Mouse (Mus musculus) testis, adult 2 months (tissue): ENCODE measurements at regions not wholly inside any gene's neighbourhood (a gene's known extent, or its start where the extent isn't known, plus 50 kb on each side); places are given as distances from the start of the nearest gene placed in this dataset.

Source experiments
- CTCF ChIP-seq: fragments of 200-500 bp; IDR thresholded peaks from 2 replicates; pipeline ENCODE4 v1.5.1; 2012; ENCODE audit warnings: low read depth, mild to moderate bottlenecking, inconsistent platforms, low read length, moderate library complexity; ENCODE audit not compliant: control insufficient read depth, insufficient read depth, insufficient replicate concordance
- POLR2A ChIP-seq: fragments of 200-500 bp; IDR thresholded peaks from 2 replicates; pipeline ENCODE4 v1.6.1; 2012; ENCODE audit warnings: low read depth, mild to moderate bottlenecking, inconsistent platforms, low read length, moderate library complexity; ENCODE audit not compliant: control insufficient read depth

DNA sequence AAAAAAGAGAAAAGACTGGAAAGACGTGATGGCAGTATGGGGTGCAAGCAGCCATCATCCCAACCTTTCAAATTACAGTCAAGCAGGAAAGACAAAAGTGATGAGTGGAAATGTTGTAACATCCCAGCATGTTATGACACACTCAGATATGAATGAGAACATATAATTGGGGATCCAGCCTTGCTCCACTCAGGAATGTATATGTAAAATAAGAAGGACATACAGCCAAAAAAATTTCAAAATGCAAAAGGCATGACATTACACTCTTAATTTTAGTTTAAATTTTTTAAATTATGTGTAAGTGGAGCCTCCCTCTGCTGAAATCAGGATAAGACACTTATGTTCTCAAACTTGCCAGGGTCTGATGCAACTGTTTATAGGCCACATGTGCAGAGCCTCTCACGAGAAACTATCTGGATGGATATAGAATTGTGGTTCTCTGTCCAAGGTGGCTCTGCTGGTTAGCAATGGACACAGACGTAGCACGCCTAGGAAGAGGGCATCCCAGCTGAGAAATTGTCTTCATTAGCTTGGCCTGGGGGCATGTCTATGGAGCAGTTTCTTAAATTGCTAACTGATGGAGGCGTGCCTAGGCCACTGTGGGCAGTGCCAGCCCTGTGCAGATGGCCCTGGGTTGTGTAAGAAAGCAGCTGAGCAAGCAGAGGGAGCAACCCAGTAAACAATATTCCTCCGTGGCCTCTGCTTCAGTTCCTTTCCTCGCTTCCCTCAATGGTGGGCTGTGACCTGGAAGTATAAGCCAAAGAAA, 171.5 kb upstream of the Usp24 start:
- TF ChIP-seq CTCF (no peak), POLR2A (no peak)
